Mouse (Mus musculus) ES-E14 (cell line): ENCODE measurements around the gene Sh2b3.

Experiments
- CHD2 ChIP-seq: IDR thresholded peaks from 2 replicates; pipeline ENCODE4 v1.6.1; 2014; ENCODE audit warnings: mild to moderate bottlenecking, low read depth, low read length, inconsistent platforms
- ZC3H11A ChIP-seq: IDR thresholded peaks from 2 replicates; pipeline ENCODE4 v1.6.1; 2012; ENCODE audit warnings: low read depth, mild to moderate bottlenecking, inconsistent platforms, low read length, borderline replicate concordance

DNA sequence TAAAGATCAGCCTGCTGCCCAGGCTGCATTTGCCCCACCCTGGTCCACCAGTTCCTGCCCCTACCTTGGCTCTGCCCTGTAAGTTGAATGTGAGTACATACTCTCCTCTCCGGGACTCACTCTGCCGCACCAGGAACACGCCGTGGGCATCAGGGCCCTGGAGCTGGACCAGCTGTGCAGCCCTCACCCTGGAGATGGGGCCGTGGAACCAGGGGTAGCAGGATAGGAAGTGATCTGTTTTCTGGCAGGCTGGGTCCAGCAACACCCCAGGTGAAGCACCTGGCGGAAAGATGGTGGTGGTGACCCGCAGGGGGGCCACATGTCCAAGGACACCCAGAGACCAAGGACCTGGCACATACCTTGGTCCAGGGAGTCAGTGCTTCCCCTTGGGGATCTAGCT lies 19.0 kb downstream of the Sh2b3 start:
- TF ChIP-seq ZC3H11A: no peak
- no peak for TF ChIP-seq CHD2
